Mouse (Mus musculus) liver, adult (tissue): ENCODE data around the gene Rnft2.

Source experiments
- GATA4 ChIP-seq: IDR thresholded peaks from 2 replicates; pipeline ENCODE4 v1.6.1; 2014; ENCODE audit warnings: mild to moderate bottlenecking, low read length; ENCODE audit not compliant: insufficient replicate concordance

Gene Rnft2

DNA sequence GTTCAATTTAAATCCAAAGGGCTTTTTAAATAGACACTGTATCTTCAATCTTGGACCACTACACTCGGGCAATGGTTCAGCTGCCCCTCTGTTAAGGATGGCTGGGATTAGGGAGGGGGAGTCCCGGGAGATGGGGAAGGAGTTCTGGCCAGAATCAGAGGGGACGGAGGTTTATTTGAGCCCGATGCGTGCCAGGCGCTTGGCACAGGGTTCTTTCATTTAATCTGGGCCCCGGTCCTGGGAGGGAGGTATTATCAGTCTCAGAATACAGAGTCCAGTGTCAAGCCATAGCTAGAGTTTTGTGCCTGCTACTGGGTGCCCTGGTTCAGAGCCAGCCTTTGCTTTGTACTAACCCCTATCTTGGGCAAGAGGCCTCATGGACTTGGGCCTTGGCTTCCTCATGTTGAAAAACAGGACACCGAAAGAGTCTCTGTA is 77.3 kb downstream of the Rnft2 start:
- peak; percentile 69; the same call in 1 of the 2 replicates for TF ChIP-seq GATA4

GRCm38 (mm10) chr5:118165462-118165861 is 79.5 kb downstream of the Rnft2 start:
- no peak for TF ChIP-seq GATA4

DNA sequence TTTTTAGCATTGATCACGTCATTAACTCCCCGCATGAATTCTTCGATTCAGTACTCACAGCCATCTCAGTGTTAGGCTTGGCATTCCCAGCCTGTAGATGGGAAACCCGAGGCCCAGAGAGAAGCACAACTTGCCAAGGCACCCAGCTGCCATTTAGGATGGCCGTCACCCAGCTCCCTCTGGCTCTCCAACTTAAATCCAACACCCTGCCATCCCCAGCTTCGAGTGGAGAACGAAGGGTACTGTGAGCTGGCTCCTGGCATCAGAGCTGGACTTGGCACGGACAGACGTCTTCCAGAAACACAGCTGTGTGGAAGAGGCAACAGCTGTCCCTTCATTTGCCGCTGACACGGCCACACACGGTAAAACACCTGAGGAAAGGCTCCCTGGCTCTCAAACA is 80.3 kb downstream of the Rnft2 start, which contains the start of gene Hrk:
Hrk (plus strand) TSS at position 68 of the 400 bp plus-strand sequence.
- no peak for TF ChIP-seq GATA4

DNA sequence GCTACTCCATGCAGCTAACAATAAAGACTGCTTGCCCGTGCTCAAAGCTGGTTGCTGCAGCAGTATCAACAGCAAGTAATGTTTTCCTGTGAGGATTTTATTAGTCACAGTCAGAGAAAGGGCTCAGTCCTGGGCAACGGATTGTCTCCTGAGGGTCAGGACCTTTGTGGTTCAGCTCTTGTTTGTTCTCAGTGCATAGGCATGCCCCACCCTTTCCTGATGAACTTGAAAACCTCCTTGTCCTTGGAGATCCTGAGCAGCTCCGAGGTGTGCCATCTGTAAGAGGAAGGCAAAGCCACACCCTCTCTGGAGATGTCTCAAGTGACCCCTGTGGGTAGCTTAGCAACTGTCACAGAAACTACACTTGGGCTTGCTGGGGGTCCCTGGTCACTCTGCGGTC is 84.2 kb downstream of the Rnft2 start:
- TF ChIP-seq GATA4 = no peak

DNA sequence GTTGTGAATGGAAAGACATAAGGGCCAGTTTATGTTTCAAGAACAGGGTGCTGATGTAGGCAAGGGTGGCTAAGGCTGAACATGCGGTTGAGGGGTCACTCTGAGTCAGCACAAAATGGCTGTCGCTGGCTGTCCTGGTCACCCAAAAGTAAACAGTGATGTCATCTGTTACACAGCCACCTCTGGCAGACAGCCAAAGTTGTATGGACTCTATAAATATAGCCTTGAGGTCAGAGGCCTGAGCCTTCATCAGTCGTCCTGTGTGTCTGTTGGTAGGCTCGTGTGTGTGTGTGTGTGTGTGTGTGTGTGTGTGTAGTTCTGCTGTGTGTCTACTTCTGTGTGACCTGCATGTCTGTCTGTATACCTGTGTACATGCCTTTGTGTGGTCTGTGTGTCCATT is 87.9 kb downstream of the Rnft2 start:
- TF ChIP-seq GATA4 = no peak

DNA sequence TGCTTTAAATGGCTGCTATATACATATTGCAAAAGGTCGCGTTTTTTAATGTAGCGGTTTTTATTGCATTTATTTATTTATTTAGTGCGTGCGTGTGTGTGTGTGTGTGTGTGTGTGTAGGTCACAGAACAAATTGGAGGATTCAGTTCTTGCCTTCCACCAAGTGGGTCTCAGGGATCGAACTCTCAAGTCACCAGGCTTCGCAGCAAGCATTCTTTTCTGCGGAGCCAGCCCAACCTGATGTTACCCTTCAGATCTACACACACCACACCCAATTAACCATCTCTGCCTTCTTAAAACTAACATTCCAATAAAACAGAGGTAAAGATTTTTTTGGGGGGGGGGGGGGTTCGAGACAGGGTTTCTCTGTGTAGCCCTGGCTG is 89.4 kb downstream of the Rnft2 start:
- TF ChIP-seq GATA4 = no peak

GRCm38 (mm10) chr5:118154839-118155564 is 89.9 kb downstream of the Rnft2 start, which contains the start of gene Fbxw8:
Gene Fbxw8 (minus strand): TSS chr5:118155464.
- TF ChIP-seq GATA4 = no peak

DNA sequence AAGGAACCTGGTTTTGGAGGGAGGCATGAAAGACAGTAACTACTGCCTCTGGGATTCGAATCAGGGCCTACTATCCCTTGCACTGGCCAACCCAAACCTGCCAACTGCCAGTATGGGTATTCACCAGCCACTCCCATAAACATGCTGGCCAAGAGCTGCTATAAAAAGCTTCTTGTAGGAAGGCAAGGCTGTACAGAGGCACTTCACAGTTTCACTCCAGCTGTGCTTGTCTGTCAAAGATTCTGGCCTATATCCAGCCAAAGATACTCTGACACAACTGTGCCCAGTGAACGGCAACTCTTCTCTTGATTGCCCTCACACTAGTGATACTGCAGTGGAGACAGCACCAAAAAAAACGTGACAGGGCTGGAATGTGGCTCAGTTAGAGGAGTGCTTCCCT is 95.2 kb downstream of the Rnft2 start:
- TF ChIP-seq GATA4 = no peak

DNA sequence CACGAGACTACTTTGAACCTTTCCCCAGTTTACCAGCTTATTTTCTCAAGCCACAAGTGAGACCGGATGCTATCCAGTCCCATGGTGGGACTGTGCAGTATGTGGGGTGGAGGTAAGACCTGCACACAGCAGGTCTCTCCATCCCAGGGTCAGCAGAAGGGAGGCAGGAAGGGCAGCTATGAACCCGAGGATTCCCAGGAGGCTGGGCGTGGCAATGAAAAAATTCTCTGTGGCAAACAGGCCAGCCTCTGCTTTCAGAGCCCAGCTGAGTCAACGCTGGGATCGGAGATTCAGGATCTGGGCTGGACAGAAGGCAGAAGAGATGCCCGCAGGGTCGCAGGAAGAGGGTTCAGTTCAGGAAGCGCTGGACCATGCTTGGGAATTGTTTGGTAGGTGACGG is 97.7 kb downstream of the Rnft2 start:
- TF ChIP-seq GATA4 = no peak

GRCm38 (mm10) chr5:118145999-118146679 is 98.8 kb downstream of the Rnft2 start:
- no peak for TF ChIP-seq GATA4

DNA sequence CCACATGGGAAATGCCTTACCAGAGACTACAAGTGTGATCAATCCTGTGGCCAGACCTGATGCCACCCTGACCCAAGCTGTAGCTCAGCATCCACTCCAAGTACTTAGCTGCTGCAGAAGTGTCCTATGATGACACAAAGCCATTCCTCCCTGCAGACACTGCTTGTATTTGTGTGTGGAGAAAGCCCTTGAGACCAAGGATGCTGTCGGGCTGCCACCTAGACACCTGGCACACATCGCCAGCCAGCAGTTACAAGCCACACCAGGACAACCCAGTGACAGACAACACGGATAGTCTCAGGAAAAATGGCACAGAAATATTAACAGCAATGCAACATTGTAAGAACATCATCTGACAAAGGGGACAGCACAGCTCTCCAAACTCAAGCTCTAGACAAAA is 99.5 kb downstream of the Rnft2 start:
- TF ChIP-seq GATA4 = no peak

GRCm38 (mm10) chr5:118144770-118145169 is 100.1 kb downstream of the Rnft2 start:
- TF ChIP-seq GATA4 = no peak

GRCm38 (mm10) chr5:118144327-118144726 is 100.6 kb downstream of the Rnft2 start:
- TF ChIP-seq GATA4 = no peak

GRCm38 (mm10) chr5:118143211-118144026 is 101.5 kb downstream of the Rnft2 start:
- no peak for TF ChIP-seq GATA4

DNA sequence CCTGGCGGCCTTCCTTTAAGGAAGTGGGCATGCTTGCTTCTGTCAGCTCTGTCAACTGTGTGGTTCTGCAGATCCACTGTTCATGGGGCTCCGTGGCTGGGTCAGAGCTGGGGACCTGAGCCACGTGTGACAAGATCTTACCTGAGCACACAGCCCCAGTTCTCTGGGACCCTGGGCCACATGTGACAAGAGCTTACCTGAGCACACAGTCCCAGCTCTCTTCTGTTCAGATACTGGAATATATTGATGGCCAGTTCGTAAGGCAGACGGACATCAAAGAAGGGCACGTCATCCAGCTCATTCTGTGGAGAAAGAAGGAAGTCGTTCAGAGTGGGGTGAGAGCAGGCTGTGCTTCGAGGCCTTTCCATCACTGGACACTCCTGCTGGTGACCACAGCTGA is 102.4 kb downstream of the Rnft2 start:
- TF ChIP-seq GATA4 = no peak
